Mouse (Mus musculus) 3T3-L1 (cell line): ENCODE measurements around the gene Olfr376.

ENCODE experiments used
- DNase-seq: peaks from one replicate; pipeline ENCODE4 v3.0.0-alpha.2; 2015; ENCODE audit warnings: low read depth, low spot score

Olfr376 gene

GRCm38 (mm10) chr11:73370946-73371345 lies at the start of gene Olfr376:
Gene Olfr376 (plus strand): TSS chr11:73371246.
- DNase-seq = no peak

GRCm38 (mm10) chr11:73323906-73324830 lies 46.9 kb upstream of the Olfr376 start:
- peak; percentile 57 for DNase-seq

GRCm38 (mm10) chr11:73326485-73326886 lies 44.6 kb upstream of the Olfr376 start:
- peak; percentile 68 for DNase-seq

- no peak for DNase-seq
These were observed 43.7 kb upstream of the Olfr376 start for GRCm38 (mm10) chr11:73327361-73327760.

GRCm38 (mm10) chr11:73329442-73329841 lies 41.6 kb upstream of the Olfr376 start, which contains the start of the genes Aspa, Gm49340 and Spata22:
Gene Aspa (minus strand): TSS chr11:73329596.
Gene Gm49340 (plus strand): TSS chr11:73329741.
Gene Spata22 (plus strand): TSS chr11:73329741.
- no peak for DNase-seq

- DNase-seq = no peak
These were observed 37.7 kb upstream of the Olfr376 start for GRCm38 (mm10) chr11:73333357-73333756.

GRCm38 (mm10) chr11:73336919-73337318 lies 34.1 kb upstream of the Olfr376 start:
- DNase-seq = no peak

- no peak for DNase-seq
These were observed 20.6 kb upstream of the Olfr376 start, which contains the start of gene Olfr20 for GRCm38 (mm10) chr11:73350483-73350882. Gene Olfr20 (plus strand): TSS chr11:73350783.

GRCm38 (mm10) chr11:73395374-73395773 lies 24.3 kb downstream of the Olfr376 start:
- peak; percentile 8 for DNase-seq

- DNase-seq = peak; percentile 2
These were observed 28.5 kb downstream of the Olfr376 start, which contains the start of gene Olfr1 for GRCm38 (mm10) chr11:73399514-73399913. Gene Olfr1 (minus strand): TSS chr11:73399614.
